Mouse (Mus musculus) layer of hippocampus, postnatal 36 days (tissue): Measurements from ENCODE around the gene Coa5. TPM values are rescaled to one million over a fixed set of nuclear protein-coding genes. Genes with fewer than 3 reads are reported as not detected.

Experiments
- total RNA-seq, 2 experiments: library from RNA; stranded (reverse); gene quantifications; 2 replicates each; pipeline ENCODE4 v1.2.3; 2021

Gene Coa5
- total RNA-seq, 2 experiments from 2014 or later: 61.9 to 64.0 TPM

Other genes with a start within 250 kb of the Coa5 start
- gene Cnga3, start 215.7 kb downstream of the Coa5 start, total RNA-seq: under 1 TPM; 0.42 to 0.46 TPM
- 100 to 1,000 TPM; 159 to 165 TPM for gene Inpp4a, start 130.2 kb downstream of the Coa5 start, total RNA-seq
- 10 to 100 TPM; 57.5 to 57.8 TPM for gene Unc50, start within 50 bp of the Coa5 start, total RNA-seq
- gene Mgat4a, start 110.9 kb upstream of the Coa5 start, total RNA-seq: 10 to 100 TPM; 31.4 to 32.6 TPM